Mouse (Mus musculus) kidney, adult 9 months (tissue): ENCODE data around the gene Tmem74b.

Source experiments
- DNase-seq: peaks from one replicate; pipeline ENCODE4 v3.0.0; 2022

The Tmem74b gene

GRCm38 (mm10) chr2:151701231-151702145, at the start of gene Tmem74b:
Gene Tmem74b, plus strand, starts transcription at chr2:151702008.
- DNase-seq = no peak

- no peak for DNase-seq
These were observed 49.8 kb upstream of the Tmem74b start for GRCm38 (mm10) chr2:151652053-151652452.

- DNase-seq = no peak
These were observed 33.4 kb upstream of the Tmem74b start, which contains the start of gene Rad21l for GRCm38 (mm10) chr2:151668433-151668832. Gene Rad21l, minus strand, starts transcription at chr2:151668533.

- no peak for DNase-seq
These were observed 31.5 kb upstream of the Tmem74b start for GRCm38 (mm10) chr2:151670026-151670967.

GRCm38 (mm10) chr2:151670968-151671329, 30.9 kb upstream of the Tmem74b start:
- no peak for DNase-seq

GRCm38 (mm10) chr2:151676234-151676633, 25.6 kb upstream of the Tmem74b start:
- no peak for DNase-seq

GRCm38 (mm10) chr2:151682357-151682756, 19.5 kb upstream of the Tmem74b start:
- DNase-seq = peak; percentile 10

GRCm38 (mm10) chr2:151682976-151683375, 18.8 kb upstream of the Tmem74b start:
- DNase-seq = no peak

- peak; percentile 26 for DNase-seq
These were observed 490 bp downstream of the Tmem74b start for GRCm38 (mm10) chr2:151702146-151702850.

- DNase-seq = no peak
These were observed 1.0 kb downstream of the Tmem74b start for GRCm38 (mm10) chr2:151702851-151703190.

- peak; percentile 9 for DNase-seq
These were observed 10.8 kb downstream of the Tmem74b start for GRCm38 (mm10) chr2:151712647-151713046.

- DNase-seq = no peak
These were observed 13.7 kb downstream of the Tmem74b start for GRCm38 (mm10) chr2:151715526-151715925.

- no peak for DNase-seq
These were observed 14.7 kb downstream of the Tmem74b start for GRCm38 (mm10) chr2:151716318-151717055.

- no peak for DNase-seq
These were observed 22.3 kb downstream of the Tmem74b start for GRCm38 (mm10) chr2:151724094-151724493.

GRCm38 (mm10) chr2:151733151-151733865, 31.5 kb downstream of the Tmem74b start:
- no peak for DNase-seq

- DNase-seq = no peak
These were observed 33.6 kb downstream of the Tmem74b start for GRCm38 (mm10) chr2:151735422-151735821.

- no peak for DNase-seq
These were observed 36.7 kb downstream of the Tmem74b start for GRCm38 (mm10) chr2:151738460-151738859.

GRCm38 (mm10) chr2:151739081-151739480, 37.3 kb downstream of the Tmem74b start:
- DNase-seq = no peak

- DNase-seq = no peak
These were observed 37.7 kb downstream of the Tmem74b start for GRCm38 (mm10) chr2:151739505-151739904.

- DNase-seq = peak; percentile 89
These were observed 39.1 kb downstream of the Tmem74b start for GRCm38 (mm10) chr2:151740741-151741526.

- no peak for DNase-seq
These were observed 40.3 kb downstream of the Tmem74b start for GRCm38 (mm10) chr2:151742084-151742483.
